Mouse (Mus musculus): ENCODE results near the gene Rbm7. TPM values are rescaled to one million over a fixed set of nuclear protein-coding genes. Genes with fewer than 3 reads are reported as not detected.
"Not testable (repeated sequence)": the region's sequence is repeated elsewhere in the genome, so short reads cannot be mapped to it uniquely, and the experiment has no call there.

The Rbm7 gene
- polyA plus RNA-seq, 1 experiment from 2014 or later, result 126 TPM

DNA sequence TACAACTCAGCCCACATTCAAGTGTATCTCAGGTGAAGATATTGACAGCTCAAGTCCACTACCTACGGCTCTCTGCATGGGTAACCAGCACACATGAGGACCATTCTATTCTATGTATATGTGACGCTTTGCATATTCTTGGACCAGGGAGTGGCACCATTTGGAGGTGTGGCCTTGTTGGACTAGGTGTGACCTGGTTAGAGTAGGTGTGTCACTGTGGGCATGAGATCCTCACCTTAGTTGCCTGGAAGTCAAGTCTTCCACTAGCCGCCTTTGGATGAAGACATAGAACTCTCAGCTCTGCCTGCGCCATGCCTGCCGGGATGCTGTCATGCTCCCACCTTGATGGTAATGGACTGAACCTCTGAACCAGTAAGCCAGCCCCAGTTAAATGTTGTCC lies 27.6 kb downstream of the Rbm7 start:
- 94% methylated on average over 5 of the region's 5 CpGs for WGBS
- not testable (repeated sequence) for H3K9ac ChIP-seq (replicated peaks; ENCODE audit: low read length); ATAC-seq (ENCODE audit: low FRiP score, low TSS enrichment)

DNA sequence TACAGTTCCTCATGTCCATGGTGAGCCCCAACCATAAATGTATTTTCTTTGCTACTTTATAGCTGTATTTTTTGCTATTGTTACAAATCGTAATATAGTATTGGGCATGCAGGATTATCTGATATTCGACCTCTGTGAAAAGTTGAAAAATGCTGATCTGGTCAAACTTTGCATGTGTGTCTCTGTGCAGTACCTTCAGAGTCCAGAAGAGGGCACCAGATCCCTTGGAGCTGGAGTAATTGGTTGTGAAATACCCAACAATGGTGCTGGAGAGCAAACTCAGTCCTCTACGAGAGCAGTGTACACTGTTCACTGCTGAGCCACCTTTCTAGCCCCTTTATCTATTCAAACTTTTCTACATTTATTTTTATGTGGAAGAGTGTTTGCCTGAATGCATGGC lies 28.3 kb downstream of the Rbm7 start:
- Histone ChIP-seq H3K36me3 (ENCODE audit: insufficient read depth, low read length) (peaks cover 19% of the 10 kb centered on the region), H3K27ac (ENCODE audit: low read length) (no peak overlapping the region), H3K4me3 (ENCODE audit: low read length) (no peak overlapping the region), H3K9ac (replicated peaks; ENCODE audit: low read length) (no peak overlapping the region), H3K4me1 (ENCODE audit: insufficient read depth, low read length) (0 out of 2 replicates have a peak, but pooled peaks cover 2% of the 10 kb centered on the region), H3K27me3 (ENCODE audit: insufficient read depth, low read length) (no peaks in the 10 kb centered on the region), H3K4me2 (replicated peaks; ENCODE audit: low read depth, low read length) (no peak overlapping the region), H3K9me3 (ENCODE audit: low read length) (peaks cover 7% of the 10 kb centered on the region)
- WGBS, result 72% methylated on average over 3 of the region's 3 CpGs
- ATAC-seq (ENCODE audit: low FRiP score, low TSS enrichment), result no peak

More for the DNA sequence above, 27.6 kb downstream of the Rbm7 start:
- not testable (repeated sequence) for H3K4me2 ChIP-seq (replicated peaks; ENCODE audit: low read depth, low read length); H3K9me3 ChIP-seq (ENCODE audit: low read length); H3K4me1 ChIP-seq (ENCODE audit: insufficient read depth, low read length); H3K4me3 ChIP-seq (ENCODE audit: low read length); H3K27me3 ChIP-seq (ENCODE audit: insufficient read depth, low read length); H3K27ac ChIP-seq (ENCODE audit: low read length)
- H3K36me3 ChIP-seq (ENCODE audit: insufficient read depth, low read length), result peaks cover 19% of the 10 kb centered on the region

GRCm38 (mm10) chr9:48465671-48466070 lies 29.4 kb downstream of the Rbm7 start:
- H3K27ac ChIP-seq (ENCODE audit: low read length), result no peak overlapping the region
- peaks cover 7% of the 10 kb centered on the region for H3K9me3 ChIP-seq (ENCODE audit: low read length)
- 94% methylated on average over 3 of the region's 3 CpGs for WGBS
- ATAC-seq (ENCODE audit: low FRiP score, low TSS enrichment), result no peak
- no peak overlapping the region for H3K4me3 ChIP-seq (ENCODE audit: low read length)
- no peaks in the 10 kb centered on the region for H3K27me3 ChIP-seq (ENCODE audit: insufficient read depth, low read length)
- H3K4me2 ChIP-seq (replicated peaks; ENCODE audit: low read depth, low read length), result no peak overlapping the region
- peaks cover 19% of the 10 kb centered on the region for H3K36me3 ChIP-seq (ENCODE audit: insufficient read depth, low read length)
- H3K9ac ChIP-seq (replicated peaks; ENCODE audit: low read length), result no peak overlapping the region
- 0 out of 2 replicates have a peak, but pooled peaks cover 2% of the 10 kb centered on the region for H3K4me1 ChIP-seq (ENCODE audit: insufficient read depth, low read length)

- Histone ChIP-seq H3K27ac (ENCODE audit: low read length) (no peak overlapping the region), H3K4me3 (ENCODE audit: low read length) (no peak overlapping the region), H3K9me3 (ENCODE audit: low read length) (peaks cover 4% of the 10 kb centered on the region; the same call in 1 of the 2 replicates), H3K4me2 (replicated peaks; ENCODE audit: low read depth, low read length) (no peak overlapping the region), H3K9ac (replicated peaks; ENCODE audit: low read length) (no peak overlapping the region), H3K4me1 (ENCODE audit: insufficient read depth, low read length) (no peaks in the 10 kb centered on the region), H3K36me3 (ENCODE audit: insufficient read depth, low read length) (peaks cover 4% of the 10 kb centered on the region), H3K27me3 (ENCODE audit: insufficient read depth, low read length) (no peaks in the 10 kb centered on the region)
- ATAC-seq (ENCODE audit: low FRiP score, low TSS enrichment), result no peak
- 47% methylated on average over 3 of the region's 3 CpGs for WGBS
These were observed 33.6 kb downstream of the Rbm7 start for GRCm38 (mm10) chr9:48461545-48461944.

GRCm38 (mm10) chr9:48460720-48461119 lies 34.4 kb downstream of the Rbm7 start:
- WGBS, result 94% methylated on average over 8 of the region's 8 CpGs
- Histone ChIP-seq H3K9ac (replicated peaks; ENCODE audit: low read length) (no peak overlapping the region), H3K4me1 (ENCODE audit: insufficient read depth, low read length) (no peaks in the 10 kb centered on the region), H3K4me2 (replicated peaks; ENCODE audit: low read depth, low read length) (no peak overlapping the region), H3K27ac (ENCODE audit: low read length) (no peak overlapping the region), H3K4me3 (ENCODE audit: low read length) (no peak overlapping the region), H3K9me3 (ENCODE audit: low read length) (peaks cover 3% of the 10 kb centered on the region; the same call in 1 of the 2 replicates), H3K36me3 (ENCODE audit: insufficient read depth, low read length) (peaks cover 3% of the 10 kb centered on the region), H3K27me3 (ENCODE audit: insufficient read depth, low read length) (no peaks in the 10 kb centered on the region)
- no peak for ATAC-seq (ENCODE audit: low FRiP score, low TSS enrichment)

DNA sequence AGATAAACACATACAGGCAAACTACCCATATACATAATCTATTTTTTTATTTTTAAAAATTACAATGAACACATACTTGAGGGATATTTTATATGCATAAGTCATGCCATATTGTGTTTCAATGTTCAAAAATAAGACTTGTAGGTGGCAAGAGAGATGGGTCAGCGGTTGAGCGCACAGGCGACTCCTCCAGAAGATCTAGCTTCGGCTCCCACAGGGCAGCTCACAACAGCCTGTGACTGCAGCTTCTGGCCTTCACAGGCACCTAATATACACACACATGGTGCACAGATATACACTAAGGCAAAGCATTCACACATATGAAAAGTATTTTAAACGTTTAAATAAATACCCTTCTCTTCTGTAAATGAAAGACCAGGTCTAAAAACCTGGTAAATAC lies 35.7 kb downstream of the Rbm7 start:
- no peaks in the 10 kb centered on the region for H3K4me1 ChIP-seq (ENCODE audit: insufficient read depth, low read length)
- H3K36me3 ChIP-seq (ENCODE audit: insufficient read depth, low read length), result no peaks in the 10 kb centered on the region
- H3K9ac ChIP-seq (replicated peaks; ENCODE audit: low read length), result no peak overlapping the region
- WGBS, result 78% methylated on average over 5 of the region's 5 CpGs
- ATAC-seq (ENCODE audit: low FRiP score, low TSS enrichment), result no peak
- no peak overlapping the region for H3K27ac ChIP-seq (ENCODE audit: low read length)
- H3K4me2 ChIP-seq (replicated peaks; ENCODE audit: low read depth, low read length), result no peak overlapping the region
- H3K4me3 ChIP-seq (ENCODE audit: low read length), result no peak overlapping the region
- H3K27me3 ChIP-seq (ENCODE audit: insufficient read depth, low read length), result no peaks in the 10 kb centered on the region
- no peaks in the 10 kb centered on the region for H3K9me3 ChIP-seq (ENCODE audit: low read length)

DNA sequence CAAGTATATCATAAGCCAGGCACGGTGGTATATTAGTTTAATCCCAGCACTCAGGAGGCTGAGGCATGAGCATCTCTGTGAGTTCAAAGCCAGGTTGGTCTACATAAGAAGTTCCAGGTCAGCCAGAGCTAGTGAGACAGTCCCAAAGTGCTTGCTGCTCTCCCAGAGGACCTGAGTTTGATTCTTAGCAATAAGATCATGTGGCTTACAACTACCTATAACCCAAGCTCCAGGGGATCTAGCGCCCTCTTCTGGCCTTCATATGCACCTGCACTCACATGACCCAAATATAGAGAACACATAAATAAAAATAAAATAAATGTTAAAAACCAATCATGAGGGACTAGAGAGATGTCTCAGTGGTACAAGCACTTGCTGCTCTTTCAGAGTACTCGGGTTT lies 36.2 kb downstream of the Rbm7 start:
- Histone ChIP-seq H3K4me1 (ENCODE audit: insufficient read depth, low read length) (no peaks in the 10 kb centered on the region), H3K36me3 (ENCODE audit: insufficient read depth, low read length) (no peaks in the 10 kb centered on the region), H3K4me2 (replicated peaks; ENCODE audit: low read depth, low read length) (no peak overlapping the region), H3K4me3 (ENCODE audit: low read length) (no peak overlapping the region), H3K27ac (ENCODE audit: low read length) (no peak overlapping the region), H3K9me3 (ENCODE audit: low read length) (no peaks in the 10 kb centered on the region), H3K9ac (replicated peaks; ENCODE audit: low read length) (no peak overlapping the region), H3K27me3 (ENCODE audit: insufficient read depth, low read length) (no peaks in the 10 kb centered on the region)
- no peak for ATAC-seq (ENCODE audit: low FRiP score, low TSS enrichment)
- WGBS, result 73% methylated on average over 3 of the region's 3 CpGs

DNA sequence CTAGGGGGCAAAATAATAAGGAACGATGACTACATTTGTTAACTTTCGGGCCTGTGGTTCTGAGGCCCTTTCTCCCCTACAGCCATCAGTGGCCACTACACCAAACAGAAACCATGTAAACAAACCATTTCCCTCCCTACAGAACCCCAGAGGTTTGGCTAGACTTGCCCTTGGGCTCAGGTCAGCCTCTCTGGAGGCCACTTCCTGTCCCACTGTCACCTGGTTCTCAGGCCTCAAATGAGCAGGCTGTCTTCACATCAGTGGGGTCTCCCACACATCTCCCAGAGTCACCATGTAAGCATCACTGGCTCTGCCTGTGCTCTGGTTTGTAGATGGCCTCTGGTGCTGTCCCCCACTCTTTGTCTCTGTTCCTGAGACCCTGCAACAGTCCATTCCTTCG lies 39.1 kb downstream of the Rbm7 start:
- Histone ChIP-seq H3K4me2 (replicated peaks; ENCODE audit: low read depth, low read length) (no peak overlapping the region), H3K4me3 (ENCODE audit: low read length) (no peak overlapping the region), H3K9me3 (ENCODE audit: low read length) (no peaks in the 10 kb centered on the region), H3K27me3 (ENCODE audit: insufficient read depth, low read length) (no peaks in the 10 kb centered on the region), H3K4me1 (ENCODE audit: insufficient read depth, low read length) (no peaks in the 10 kb centered on the region), H3K9ac (replicated peaks; ENCODE audit: low read length) (no peak overlapping the region), H3K27ac (ENCODE audit: low read length) (no peak overlapping the region), H3K36me3 (ENCODE audit: insufficient read depth, low read length) (no peaks in the 10 kb centered on the region)
- no peak for ATAC-seq (ENCODE audit: low FRiP score, low TSS enrichment)
- 89% methylated on average over 3 of the region's 3 CpGs for WGBS

DNA sequence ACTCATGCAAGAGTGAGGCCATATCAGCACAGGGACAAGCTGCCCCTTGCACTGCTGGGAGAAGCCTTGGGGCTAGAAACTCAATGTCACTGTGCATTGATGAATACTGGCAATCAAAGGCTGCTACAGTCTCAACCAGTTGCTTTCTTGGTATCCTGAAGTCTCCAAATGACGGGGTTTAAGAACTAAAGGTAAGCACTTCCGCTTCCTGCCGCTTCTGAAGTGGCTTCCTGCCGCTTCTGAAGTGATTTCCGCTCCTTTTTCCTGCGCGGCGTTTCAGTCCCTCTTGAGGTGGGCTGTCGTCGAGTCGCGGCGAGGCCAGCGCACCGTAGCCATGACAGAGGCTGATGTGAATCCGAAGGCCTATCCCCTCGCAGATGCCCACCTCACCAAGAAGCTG lies 45.0 kb downstream of the Rbm7 start:
- Histone ChIP-seq H3K9me3 (ENCODE audit: low read length) (no peaks in the 10 kb centered on the region), H3K4me2 (replicated peaks; ENCODE audit: low read depth, low read length) (no peak overlapping the region), H3K27ac (ENCODE audit: low read length) (no peak overlapping the region), H3K36me3 (ENCODE audit: insufficient read depth, low read length) (no peaks in the 10 kb centered on the region), H3K4me1 (ENCODE audit: insufficient read depth, low read length) (no peaks in the 10 kb centered on the region), H3K9ac (replicated peaks; ENCODE audit: low read length) (no peak overlapping the region), H3K4me3 (ENCODE audit: low read length) (no peak overlapping the region), H3K27me3 (ENCODE audit: insufficient read depth, low read length) (no peaks in the 10 kb centered on the region)
- 94% methylated on average over 17 of the region's 17 CpGs for whole genome bisulfite sequencing
- ATAC-seq (ENCODE audit: low FRiP score, low TSS enrichment), result no peak

DNA sequence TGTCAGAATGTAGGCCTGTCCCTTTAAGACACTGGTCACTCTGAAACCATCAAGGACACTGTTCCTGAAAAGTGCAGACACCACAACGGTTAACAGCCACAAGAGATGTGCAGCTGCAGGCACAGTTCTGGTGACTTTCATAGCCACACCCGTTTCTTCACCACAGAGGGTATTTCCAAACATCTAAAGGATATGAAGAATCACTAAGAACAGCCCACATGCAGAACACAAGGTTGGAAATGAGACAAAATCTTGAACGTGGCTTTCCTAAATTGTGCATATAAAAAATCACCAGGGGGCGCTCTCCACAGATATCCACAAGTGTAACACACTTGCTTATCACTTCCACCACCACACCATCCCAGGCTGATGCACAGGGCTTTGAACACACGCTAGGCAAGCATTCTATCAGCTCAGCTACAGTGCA lies 47.3 kb downstream of the Rbm7 start:
- ATAC-seq (ENCODE audit: low FRiP score, low TSS enrichment), result no peak
- Histone ChIP-seq H3K9ac (replicated peaks; ENCODE audit: low read length) (no peak overlapping the region), H3K4me2 (replicated peaks; ENCODE audit: low read depth, low read length) (no peak overlapping the region), H3K4me3 (ENCODE audit: low read length) (no peak overlapping the region), H3K27ac (ENCODE audit: low read length) (no peak overlapping the region), H3K9me3 (ENCODE audit: low read length) (no peaks in the 10 kb centered on the region), H3K27me3 (ENCODE audit: insufficient read depth, low read length) (no peaks in the 10 kb centered on the region), H3K4me1 (ENCODE audit: insufficient read depth, low read length) (no peaks in the 10 kb centered on the region), H3K36me3 (ENCODE audit: insufficient read depth, low read length) (no peaks in the 10 kb centered on the region)
- WGBS, result 36% methylated on average over 5 of the region's 5 CpGs

Data from kidney, embryonic 16.5 days (tissue).